Mouse (Mus musculus): ENCODE data around the gene Memo1. TPM values are rescaled to one million over a fixed set of nuclear protein-coding genes. Genes with fewer than 3 reads are reported as not detected.

The Memo1 gene
- 32.5 and 33.0 TPM in 2 replicates for polyA plus RNA-seq (2012; rRNA removed)

GRCm38 (mm10) chr17:74295026-74295970, at the start of gene Memo1:
TSS of gene Memo1 (minus strand) at chr17:74295521.

GRCm38 (mm10) chr17:74338937-74339804, 43.9 kb upstream of the Memo1 start, which contains the start of gene Spast:
TSS of gene Spast (plus strand) at chr17:74338987.

GRCm38 (mm10) chr17:74323844-74324243, 28.5 kb upstream of the Memo1 start, which contains the start of gene Dpy30:
TSS of gene Dpy30 (minus strand) at chr17:74323944.

Other genes starting within 250 kb of the Memo1 start
- gene Srd5a2, start 247.6 kb downstream of the Memo1 start, polyA plus RNA-seq (2012; rRNA removed) = 0.65 and 1.5 TPM in 2 replicates
- gene Dpy30, start 28.4 kb upstream of the Memo1 start, polyA plus RNA-seq (2012; rRNA removed) = 32.6 and 39.8 TPM in 2 replicates
- gene Spast, start 43.5 kb upstream of the Memo1 start, polyA plus RNA-seq (2012; rRNA removed) = 5.2 and 5.8 TPM in 2 replicates
- 15.1 and 18.9 TPM in 2 replicates for gene Slc30a6, start 100.1 kb upstream of the Memo1 start, polyA plus RNA-seq (2012; rRNA removed)
- gene Nlrc4, start 163.6 kb upstream of the Memo1 start, polyA plus RNA-seq (2012; rRNA removed) = 3.7 and 3.9 TPM in 2 replicates
- 122 and 213 TPM in 2 replicates for gene Yipf4, start 194.0 kb upstream of the Memo1 start, polyA plus RNA-seq (2012; rRNA removed)
- 56.4 and 70.5 TPM in 2 replicates for gene Birc6, start 232.8 kb upstream of the Memo1 start, polyA plus RNA-seq (2012; rRNA removed)